Mouse (Mus musculus) CH12.LX (cell line): Measurements from ENCODE around the gene 2010300C02Rik. TPM values are rescaled to one million over a fixed set of nuclear protein-coding genes. Genes with fewer than 3 reads are reported as not detected.

ENCODE experiments used
- DNase-seq: peaks from one replicate; pipeline ENCODE4 v3.0.0-alpha.2; 2013; ENCODE audit errors: extremely low read depth
- H3K27ac ChIP-seq: 2 replicates; pipeline ENCODE4 v1.5.1; 2012; ENCODE audit warnings: low read depth, mild to moderate bottlenecking, control low read depth, moderate library complexity; ENCODE audit not compliant: insufficient read depth
- H3K27me3 ChIP-seq: replicated peaks from 2 replicates; pipeline ENCODE3; 2012; ENCODE audit warnings: inconsistent platforms
- H3K36me3 ChIP-seq, 2 experiments: replicated peaks in 1 of 2; 2 replicates each; pipeline versions ENCODE3 to v1.6.1; 2012; ENCODE audit warnings: inconsistent platforms in 1 of 2, low read length in 1 of 2, mild to moderate bottlenecking in 1 of 2, mixed read lengths in 1 of 2, moderate library complexity in 1 of 2; ENCODE audit not compliant: control insufficient read depth in 1 of 2, insufficient read depth in 1 of 2
- H3K4me1 ChIP-seq, 2 experiments: 2 replicates each; pipeline ENCODE4 v1.6.1; 2012; ENCODE audit warnings: inconsistent platforms in 1 of 2, moderate library complexity in 1 of 2; ENCODE audit not compliant: insufficient read depth in 2 of 2, control insufficient read depth in 1 of 2
- H3K4me2 ChIP-seq: 2 replicates; pipeline ENCODE4 v1.6.1; 2012; ENCODE audit warnings: low read depth, mild to moderate bottlenecking, control low read depth; ENCODE audit not compliant: poor library complexity, insufficient read depth, severe bottlenecking
- H3K4me3 ChIP-seq, 3 experiments: fragments of 150-350 bp in 1 of 3; sonication (generic) in 1 of 3; replicated peaks in 1 of 3; 2 replicates each; pipeline versions ENCODE3 to v1.5.1; 2011 to 2012; ENCODE audit warnings: low read depth in 2 of 3, low read length in 2 of 3, mild to moderate bottlenecking in 2 of 3, moderate library complexity in 2 of 3, control low read depth in 1 of 3, improper control_type of control experiment in 1 of 3, inconsistent platforms in 1 of 3, mixed read lengths in 1 of 3; ENCODE audit not compliant: poor library complexity in 1 of 3
- H3K79me2 ChIP-seq: replicated peaks from 2 replicates; pipeline ENCODE4 v1.6.1; 2012; ENCODE audit warnings: mild to moderate bottlenecking, moderate library complexity; ENCODE audit not compliant: control insufficient read depth, poor library complexity, insufficient read depth, severe bottlenecking; ENCODE audit errors: extremely low read depth
- H3K9ac ChIP-seq: 2 replicates; pipeline ENCODE4 v1.6.1; 2012; ENCODE audit warnings: low read depth, mild to moderate bottlenecking, control low read depth, moderate library complexity; ENCODE audit not compliant: insufficient read depth
- H3K9me3 ChIP-seq: replicated peaks from 2 replicates; pipeline ENCODE3; 2012; ENCODE audit warnings: low read length, inconsistent platforms, mixed read lengths
- BHLHE40 ChIP-seq: IDR thresholded peaks from 2 replicates; pipeline ENCODE4 v1.6.1; 2011; ENCODE audit warnings: mild to moderate bottlenecking, low read depth, low read length, improper control_type of control experiment
- CHD2 ChIP-seq: IDR thresholded peaks from 2 replicates; pipeline ENCODE4 v1.6.1; 2011; ENCODE audit warnings: low read length, improper control_type of control experiment
- CTCF ChIP-seq, 2 experiments: IDR thresholded peaks in 1 of 2; conservative IDR thresholded peaks in 1 of 2; 2 replicates each; pipeline ENCODE4 v1.5.1; 2011 to 2012; ENCODE audit warnings: low read depth in 2 of 2, low read length in 2 of 2, improper control_type of control experiment in 1 of 2, inconsistent platforms in 1 of 2, mild to moderate bottlenecking in 1 of 2, moderate library complexity in 1 of 2
- ELF1 ChIP-seq: IDR thresholded peaks from 2 replicates; pipeline ENCODE4 v1.6.1; 2014; ENCODE audit warnings: low read depth, mild to moderate bottlenecking, inconsistent platforms, low read length, improper control_type of control experiment
- EP300 ChIP-seq: IDR thresholded peaks from 2 replicates; pipeline ENCODE4 v1.6.1; 2011; ENCODE audit warnings: low read length, improper control_type of control experiment
- ETS1 ChIP-seq: conservative IDR thresholded peaks from 2 replicates; pipeline ENCODE4 v1.6.1; 2012; ENCODE audit warnings: low read depth, mild to moderate bottlenecking, inconsistent platforms, low read length, improper control_type of control experiment, moderate library complexity
- GABPA ChIP-seq: IDR thresholded peaks from 2 replicates; pipeline ENCODE4 v1.6.1; 2012; ENCODE audit warnings: low read depth, low read length, improper control_type of control experiment, inconsistent platforms; ENCODE audit not compliant: insufficient replicate concordance
- HCFC1 ChIP-seq: IDR thresholded peaks from 2 replicates; pipeline ENCODE4 v1.6.1; 2012; ENCODE audit warnings: low read depth, mild to moderate bottlenecking, inconsistent platforms, low read length, improper control_type of control experiment
- JUN ChIP-seq: IDR thresholded peaks from 2 replicates; pipeline ENCODE4 v1.6.1; 2011; ENCODE audit warnings: low read depth, mild to moderate bottlenecking, low read length, improper control_type of control experiment, moderate library complexity; ENCODE audit not compliant: insufficient read depth
- JUND ChIP-seq: conservative IDR thresholded peaks from 2 replicates; pipeline ENCODE4 v1.6.1; 2011; ENCODE audit warnings: low read depth, low read length, improper control_type of control experiment
- KAT2A ChIP-seq: IDR thresholded peaks from 2 replicates; pipeline ENCODE4 v1.6.1; 2012; ENCODE audit warnings: low read length, improper control_type of control experiment, inconsistent platforms; ENCODE audit not compliant: insufficient replicate concordance
- MAFK ChIP-seq: IDR thresholded peaks from 2 replicates; pipeline ENCODE4 v1.6.1; 2011; ENCODE audit warnings: low read length, improper control_type of control experiment; ENCODE audit not compliant: insufficient replicate concordance
- MAX ChIP-seq: IDR thresholded peaks from 2 replicates; pipeline ENCODE4 v1.6.1; 2011; ENCODE audit warnings: low read length, improper control_type of control experiment
- MEF2A ChIP-seq: IDR thresholded peaks from 2 replicates; pipeline ENCODE4 v1.6.1; 2014; ENCODE audit warnings: low read depth, mild to moderate bottlenecking, inconsistent platforms, low read length, improper control_type of control experiment, borderline replicate concordance
- MXI1 ChIP-seq: IDR thresholded peaks from 2 replicates; pipeline ENCODE4 v1.6.1; 2011; ENCODE audit warnings: mild to moderate bottlenecking, low read depth, low read length, improper control_type of control experiment
- NRF1 ChIP-seq: IDR thresholded peaks from 2 replicates; pipeline ENCODE4 v1.6.1; 2014; ENCODE audit warnings: low read depth, mild to moderate bottlenecking, inconsistent platforms, low read length, improper control_type of control experiment, moderate library complexity
- PAX5 ChIP-seq: IDR thresholded peaks from 2 replicates; pipeline ENCODE4 v1.6.1; 2012; ENCODE audit warnings: low read length, inconsistent platforms, mixed read lengths
- RAD21 ChIP-seq: IDR thresholded peaks from 2 replicates; pipeline ENCODE4 v1.6.1; 2011; ENCODE audit warnings: low read depth, mild to moderate bottlenecking, low read length, improper control_type of control experiment, moderate library complexity
- RCOR1 ChIP-seq: conservative IDR thresholded peaks from 2 replicates; pipeline ENCODE4 v1.6.1; 2012; ENCODE audit warnings: low read depth, mild to moderate bottlenecking, inconsistent platforms, low read length, improper control_type of control experiment
- SMC3 ChIP-seq: IDR thresholded peaks from 2 replicates; pipeline ENCODE4 v1.6.1; 2011; ENCODE audit warnings: low read depth, low read length, improper control_type of control experiment
- TCF12 ChIP-seq: IDR thresholded peaks from 2 replicates; pipeline ENCODE4 v1.6.1; 2014; ENCODE audit warnings: low read depth, mild to moderate bottlenecking, inconsistent platforms, low read length, improper control_type of control experiment
- UBTF ChIP-seq: IDR thresholded peaks from 2 replicates; pipeline ENCODE4 v1.6.1; 2012; ENCODE audit warnings: low read depth, mild to moderate bottlenecking, inconsistent platforms, low read length, improper control_type of control experiment, moderate library complexity
- USF1 ChIP-seq: IDR thresholded peaks from 2 replicates; pipeline ENCODE4 v1.6.1; 2014; ENCODE audit warnings: low read depth, mild to moderate bottlenecking, inconsistent platforms, low read length, improper control_type of control experiment
- USF2 ChIP-seq: conservative IDR thresholded peaks from 2 replicates; pipeline ENCODE4 v1.6.1; 2011; ENCODE audit warnings: low read depth, low read length, improper control_type of control experiment
- ZC3H11A ChIP-seq: IDR thresholded peaks from 2 replicates; pipeline ENCODE4 v1.6.1; 2012; ENCODE audit warnings: low read depth, mild to moderate bottlenecking, inconsistent platforms, low read length, improper control_type of control experiment
- ZNF384 ChIP-seq: IDR thresholded peaks from 2 replicates; pipeline ENCODE4 v1.6.1; 2012; ENCODE audit warnings: low read depth, low read length, improper control_type of control experiment, inconsistent platforms
- dilution Hi-C: fragments of 300-500 bp; cut with MboI; formaldehyde crosslinking; loops from 2 replicates; pipeline ENCODE4 v1.14.3; 2020; ENCODE audit warnings: low sequenced_read_pairs; ENCODE audit not compliant: extremely low pct_unique_long_range_greater_than_20kb, extremely low pct_ligation_motif_present
- in situ Hi-C: fragments of 300-500 bp; cut with MboI; formaldehyde crosslinking; loops from 3 replicates; pipeline ENCODE4 v1.14.3; 2019; ENCODE audit warnings: low sequenced_read_pairs, low pct_ligation_motif_present, low pct_unique_long_range_greater_than_20kb, mixed read lengths
- polyA plus RNA-seq: library from polyadenylated mRNA; unstranded; fragments of >175 nt; gene quantifications from 2 replicates; pipeline ENCODE4 v1.2.1, GENCODE M21; 2012; ENCODE audit warnings: low read depth; ENCODE audit not compliant: insufficient read length
- total RNA-seq, 2 experiments: library from RNA; depleted of rRNA; stranded (reverse); fragments of 300-350 nt in 1 of 2; fragments of >200 nt in 1 of 2; gene quantifications; 2 replicates each; pipeline ENCODE4 v1.2.3; 2012 to 2014

Gene 2010300C02Rik
- total and polyA plus RNA-seq, 3 experiments, result 0.08 to 0.25 (median 0.09) TPM

DNA sequence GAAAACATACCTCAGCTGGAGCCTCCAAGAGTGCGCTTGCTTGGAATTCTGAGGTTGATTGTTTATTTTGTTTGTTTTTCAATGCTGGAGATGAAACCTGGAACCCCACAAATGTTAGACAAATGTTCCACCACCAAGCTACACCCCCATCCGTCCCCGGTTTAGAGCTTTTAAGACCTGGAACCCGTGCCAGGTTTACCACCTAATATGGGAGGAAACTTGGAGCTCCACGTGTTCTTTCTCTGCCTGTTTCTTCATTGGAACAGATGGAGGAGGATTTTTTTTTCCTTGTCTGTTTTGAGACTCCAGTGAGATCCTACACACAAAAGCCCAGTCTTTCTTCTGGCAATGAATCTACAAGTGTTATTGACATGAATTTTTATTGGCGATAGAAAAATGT is 30.2 kb downstream of the 2010300C02Rik start:
- Histone ChIP-seq H3K36me3 (no peaks in the 10 kb centered on the region), H3K27ac (no peak overlapping the region), H3K9me3 (peaks cover 6% of the 10 kb centered on the region), H3K27me3 (peaks cover 33% of the 10 kb centered on the region), H3K79me2 (no peaks in the 10 kb centered on the region), H3K9ac (no peak overlapping the region), H3K4me1 (no peaks in the 10 kb centered on the region), H3K4me2 (no peak overlapping the region), H3K4me3 (no peak overlapping the region)
- no peak for DNase-seq
- in situ Hi-C loops, result loop anchor here (10.0 kb wide), 1 partner anchor 185 kb away; the partner anchor contains the start of gene Lipt1
- TF ChIP-seq ZC3H11A (no peak), MAFK (no peak), JUND (no peak), ELF1 (no peak), HCFC1 (no peak), CTCF (conservative IDR thresholded peaks at IDR 0.05 in 1 of 2, IDR thresholded peaks at IDR 0.05 in 1 of 2; ENCODE audit: low read depth in 2 of 2, low read length in 2 of 2) (no peak), EP300 (no peak), MEF2A (no peak), BHLHE40 (no peak), MXI1 (no peak), USF1 (no peak), KAT2A (no peak), ZNF384 (no peak), UBTF (no peak), ETS1 (no peak), RCOR1 (no peak), SMC3 (no peak), PAX5 (no peak), USF2 (no peak), TCF12 (no peak)
- dilution Hi-C loops, result no loop called here

DNA sequence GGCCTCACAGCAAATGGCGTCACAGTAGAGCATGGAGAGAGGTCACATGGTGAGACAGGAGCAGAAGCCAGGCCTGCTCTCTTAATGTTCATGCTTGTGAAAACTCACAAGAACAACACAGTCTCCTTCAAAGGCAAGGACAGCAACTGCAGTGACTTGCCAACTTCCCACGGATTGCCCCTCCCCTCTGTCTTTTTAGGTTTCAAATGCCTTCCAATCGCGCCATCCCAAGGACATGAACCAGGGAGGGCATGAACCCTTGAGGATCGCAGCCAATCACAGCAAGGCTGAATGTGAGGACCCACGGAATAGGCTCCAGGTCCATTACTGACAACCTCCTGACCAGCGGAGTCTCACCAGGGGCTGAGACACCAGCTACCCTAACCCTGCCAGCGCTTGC is 31.5 kb downstream of the 2010300C02Rik start:
- Histone ChIP-seq H3K27me3 (peaks cover 28% of the 10 kb centered on the region), H3K9me3 (peaks cover 6% of the 10 kb centered on the region), H3K4me1 (no peaks in the 10 kb centered on the region), H3K9ac (no peak overlapping the region), H3K27ac (no peak overlapping the region), H3K79me2 (no peaks in the 10 kb centered on the region), H3K4me3 (no peak overlapping the region)
- in situ Hi-C loops, result loop anchor here (10.0 kb wide), 1 partner anchor 186 kb away; the partner anchor contains the start of gene Lipt1
- DNase-seq, result no peak
- no peak for TF ChIP-seq CHD2
- no peak for TF ChIP-seq GABPA
- TF ChIP-seq ZC3H11A, result no peak
- TF ChIP-seq ETS1, result no peak
- no peak for TF ChIP-seq ELF1
- no peak for TF ChIP-seq NRF1
- TF ChIP-seq RAD21, result no peak
- TF ChIP-seq TCF12, result no peak
- no peak for TF ChIP-seq JUN
- TF ChIP-seq MAX, result no peak
- TF ChIP-seq, all 38 proteins: peak for 0
- no peaks in the 10 kb centered on the region for H3K36me3 ChIP-seq
- no peak overlapping the region for H3K4me2 ChIP-seq
- dilution Hi-C loops, result no loop called here
